Mouse (Mus musculus): Measurements from ENCODE around the gene Prim2. TPM values are rescaled to one million over a fixed set of nuclear protein-coding genes. Genes with fewer than 3 reads are reported as not detected.

Gene Prim2
- polyA plus RNA-seq, 1 experiment from 2014 or later = 15.7 TPM

DNA sequence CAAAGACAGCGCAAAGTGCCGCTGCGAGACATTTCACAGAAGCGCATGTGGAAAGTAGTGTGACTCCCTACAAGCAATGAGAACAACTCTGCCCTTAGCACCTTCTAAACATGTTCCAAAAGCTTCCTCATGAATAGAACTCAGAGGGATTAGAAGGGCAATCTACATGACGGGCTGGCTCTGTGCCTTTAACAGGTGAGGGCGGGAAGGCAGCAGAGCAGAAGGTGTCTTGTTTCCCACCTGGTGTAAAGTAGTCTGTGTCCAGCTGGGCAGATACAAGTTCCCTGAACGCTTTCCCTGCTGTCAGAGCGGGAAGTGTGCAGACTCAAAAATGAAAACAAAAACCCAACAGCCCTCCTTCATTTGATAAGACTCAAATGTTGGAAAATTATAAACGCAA is 169.5 kb downstream of the Prim2 start:
- Histone ChIP-seq H3K9ac (replicated peaks) (no peak overlapping the region), H3K9me3 (ENCODE audit: low read length) (no peaks in the 10 kb centered on the region), H3K36me3 (replicated peaks; ENCODE audit: insufficient read depth, low read length) (0 out of 2 replicates have a peak, but pooled peaks cover 2% of the 10 kb centered on the region), H3K4me3 (ENCODE audit: low read depth, low read length) (no peak overlapping the region), H3K27ac (ENCODE audit: low read depth) (no peak overlapping the region), H3K27me3 (ENCODE audit: insufficient read depth, low read length) (no peaks in the 10 kb centered on the region), H3K4me2 (ENCODE audit: low read depth, low read length) (no peak overlapping the region), H3K4me1 (ENCODE audit: insufficient read depth) (no peaks in the 10 kb centered on the region; the same call in 1 of the 2 replicates)
- no peak for ATAC-seq
- DNase-seq = no peak
- TF ChIP-seq CTCF (IDR thresholded peaks at IDR 0.05; ENCODE audit: low read depth) (no peak), EP300 (IDR thresholded peaks at IDR 0.05; ENCODE audit: low read depth) (no peak)
- WGBS (ENCODE audit: insufficient replicate concordance) = 83% methylated on average over 9 of the region's 9 CpGs

DNA sequence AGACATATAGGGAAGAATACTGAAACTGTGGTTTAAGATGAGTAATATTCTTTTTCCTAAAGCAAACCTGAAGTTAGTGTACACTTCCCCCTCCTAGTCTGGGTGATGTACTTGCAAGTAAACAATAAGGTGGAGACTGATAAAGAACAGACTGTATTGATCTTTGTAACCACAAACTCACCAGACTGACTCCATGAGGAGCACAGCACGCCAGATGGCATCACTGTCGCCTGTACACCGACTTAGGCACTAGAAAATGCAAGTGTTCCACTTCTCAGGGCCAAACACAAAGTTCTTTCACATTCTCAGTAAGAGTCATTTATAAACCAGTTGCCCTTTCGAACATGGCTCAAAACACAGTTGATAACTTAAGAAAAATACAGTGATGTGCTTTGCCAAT is 170.0 kb downstream of the Prim2 start:
- Histone ChIP-seq H3K9me3 (ENCODE audit: low read length) (no peaks in the 10 kb centered on the region), H3K4me3 (ENCODE audit: low read depth, low read length) (no peak overlapping the region), H3K27ac (ENCODE audit: low read depth) (no peak overlapping the region), H3K27me3 (ENCODE audit: insufficient read depth, low read length) (no peaks in the 10 kb centered on the region), H3K4me2 (ENCODE audit: low read depth, low read length) (no peak overlapping the region), H3K9ac (replicated peaks) (no peak overlapping the region), H3K36me3 (replicated peaks; ENCODE audit: insufficient read depth, low read length) (0 out of 2 replicates have a peak, but pooled peaks cover 2% of the 10 kb centered on the region), H3K4me1 (ENCODE audit: insufficient read depth) (no peaks in the 10 kb centered on the region; the same call in 1 of the 2 replicates)
- 50% methylated on average over 4 of the region's 4 CpGs for WGBS (ENCODE audit: insufficient replicate concordance)
- TF ChIP-seq CTCF (IDR thresholded peaks at IDR 0.05; ENCODE audit: low read depth) (no peak), EP300 (IDR thresholded peaks at IDR 0.05; ENCODE audit: low read depth) (0 out of 2 replicates have a peak, but pooled peaks have one; percentile 25)
- peak; percentile 64 for ATAC-seq
- DNase-seq = no peak

DNA sequence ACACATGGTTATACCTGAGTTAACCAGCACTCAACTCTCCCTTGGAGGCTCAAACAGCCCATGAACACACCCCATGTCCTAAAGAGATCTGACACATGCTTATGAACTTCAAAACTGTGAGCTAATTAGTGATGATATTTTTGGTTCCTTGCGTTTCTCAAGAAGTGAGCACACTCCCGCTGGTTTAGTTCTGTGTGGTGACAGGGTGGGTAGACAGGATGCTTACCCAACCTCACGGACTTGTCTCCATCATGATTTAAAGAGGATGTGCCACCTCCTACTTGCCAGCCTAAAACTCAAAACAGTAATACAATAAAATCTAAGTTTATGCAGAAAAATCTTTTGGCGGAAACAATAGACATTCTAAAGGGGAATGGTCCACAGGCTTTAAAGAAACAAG is 173.5 kb downstream of the Prim2 start:
- no peak overlapping the region for H3K4me2 ChIP-seq (ENCODE audit: low read depth, low read length)
- H3K4me3 ChIP-seq (ENCODE audit: low read depth, low read length) = no peak overlapping the region
- no peaks in the 10 kb centered on the region for H3K27me3 ChIP-seq (ENCODE audit: insufficient read depth, low read length)
- TF ChIP-seq CTCF (IDR thresholded peaks at IDR 0.05; ENCODE audit: low read depth) (no peak), EP300 (IDR thresholded peaks at IDR 0.05; ENCODE audit: low read depth) (no peak)
- no peaks in the 10 kb centered on the region for H3K36me3 ChIP-seq (replicated peaks; ENCODE audit: insufficient read depth, low read length)
- 73% methylated on average over 4 of the region's 4 CpGs for WGBS (ENCODE audit: insufficient replicate concordance)
- DNase-seq (no peak), ATAC-seq (no peak)
- H3K27ac ChIP-seq (ENCODE audit: low read depth) = no peak overlapping the region
- H3K9me3 ChIP-seq (ENCODE audit: low read length) = no peaks in the 10 kb centered on the region
- H3K9ac ChIP-seq (replicated peaks) = no peak overlapping the region
- H3K4me1 ChIP-seq (ENCODE audit: insufficient read depth) = no peaks in the 10 kb centered on the region

DNA sequence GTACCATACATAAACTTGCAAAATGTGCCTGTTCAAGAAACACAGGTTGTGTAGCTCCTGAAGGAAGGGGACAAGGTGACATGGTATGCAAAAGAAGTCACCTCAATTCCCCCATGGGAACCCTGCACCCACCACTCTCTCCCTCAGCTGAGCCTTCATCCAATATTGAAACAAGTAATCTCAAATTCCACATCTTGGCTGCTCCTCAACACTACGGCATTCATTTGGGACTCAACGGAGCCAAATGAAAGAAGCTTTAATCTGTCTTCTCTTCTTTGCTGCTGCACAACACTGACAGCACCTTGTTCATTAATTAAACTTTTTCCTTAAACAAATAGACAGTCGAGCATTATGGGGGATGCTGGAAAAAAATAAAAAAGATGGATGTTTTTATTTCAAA is 174.0 kb downstream of the Prim2 start:
- no peaks in the 10 kb centered on the region for H3K36me3 ChIP-seq (replicated peaks; ENCODE audit: insufficient read depth, low read length)
- no peak overlapping the region for H3K27ac ChIP-seq (ENCODE audit: low read depth)
- ATAC-seq (no peak), DNase-seq (no peak)
- H3K9ac ChIP-seq (replicated peaks) = no peak overlapping the region
- WGBS (ENCODE audit: insufficient replicate concordance) = 74% methylated on average over 3 of the region's 3 CpGs
- H3K27me3 ChIP-seq (ENCODE audit: insufficient read depth, low read length) = no peaks in the 10 kb centered on the region
- no peak overlapping the region for H3K4me3 ChIP-seq (ENCODE audit: low read depth, low read length)
- H3K9me3 ChIP-seq (ENCODE audit: low read length) = no peaks in the 10 kb centered on the region
- TF ChIP-seq EP300 (IDR thresholded peaks at IDR 0.05; ENCODE audit: low read depth) = no peak
- TF ChIP-seq CTCF (IDR thresholded peaks at IDR 0.05; ENCODE audit: low read depth) = no peak
- no peak overlapping the region for H3K4me2 ChIP-seq (ENCODE audit: low read depth, low read length)
- H3K4me1 ChIP-seq (ENCODE audit: insufficient read depth) = no peaks in the 10 kb centered on the region

DNA sequence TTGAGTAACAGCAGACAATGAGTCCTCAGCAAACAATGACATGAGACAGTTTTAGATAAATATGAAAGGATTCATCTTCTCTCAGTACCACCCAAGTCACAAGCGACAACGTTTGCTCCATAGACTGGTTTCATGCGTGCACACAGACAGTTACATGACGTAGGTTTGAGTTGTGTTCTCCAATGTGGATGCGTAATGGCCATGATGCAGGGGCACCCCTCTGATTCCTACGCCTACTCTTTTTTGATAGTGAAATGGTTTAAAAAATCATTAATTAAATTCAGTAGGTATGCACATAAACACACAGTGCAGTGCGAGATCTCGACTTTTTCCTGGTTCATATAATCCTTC is 174.4 kb downstream of the Prim2 start:
- no peaks in the 10 kb centered on the region for H3K36me3 ChIP-seq (replicated peaks; ENCODE audit: insufficient read depth, low read length)
- no peak overlapping the region for H3K9ac ChIP-seq (replicated peaks)
- H3K4me3 ChIP-seq (ENCODE audit: low read depth, low read length) = no peak overlapping the region
- H3K4me1 ChIP-seq (ENCODE audit: insufficient read depth) = no peaks in the 10 kb centered on the region
- TF ChIP-seq EP300 (IDR thresholded peaks at IDR 0.05; ENCODE audit: low read depth) (no peak), CTCF (IDR thresholded peaks at IDR 0.05; ENCODE audit: low read depth) (no peak)
- 87% methylated on average over 8 of the region's 8 CpGs for WGBS (ENCODE audit: insufficient replicate concordance)
- H3K27me3 ChIP-seq (ENCODE audit: insufficient read depth, low read length) = no peaks in the 10 kb centered on the region
- no peak overlapping the region for H3K4me2 ChIP-seq (ENCODE audit: low read depth, low read length)
- ATAC-seq (no peak), DNase-seq (no peak)
- H3K9me3 ChIP-seq (ENCODE audit: low read length) = no peaks in the 10 kb centered on the region
- no peak overlapping the region for H3K27ac ChIP-seq (ENCODE audit: low read depth)

DNA sequence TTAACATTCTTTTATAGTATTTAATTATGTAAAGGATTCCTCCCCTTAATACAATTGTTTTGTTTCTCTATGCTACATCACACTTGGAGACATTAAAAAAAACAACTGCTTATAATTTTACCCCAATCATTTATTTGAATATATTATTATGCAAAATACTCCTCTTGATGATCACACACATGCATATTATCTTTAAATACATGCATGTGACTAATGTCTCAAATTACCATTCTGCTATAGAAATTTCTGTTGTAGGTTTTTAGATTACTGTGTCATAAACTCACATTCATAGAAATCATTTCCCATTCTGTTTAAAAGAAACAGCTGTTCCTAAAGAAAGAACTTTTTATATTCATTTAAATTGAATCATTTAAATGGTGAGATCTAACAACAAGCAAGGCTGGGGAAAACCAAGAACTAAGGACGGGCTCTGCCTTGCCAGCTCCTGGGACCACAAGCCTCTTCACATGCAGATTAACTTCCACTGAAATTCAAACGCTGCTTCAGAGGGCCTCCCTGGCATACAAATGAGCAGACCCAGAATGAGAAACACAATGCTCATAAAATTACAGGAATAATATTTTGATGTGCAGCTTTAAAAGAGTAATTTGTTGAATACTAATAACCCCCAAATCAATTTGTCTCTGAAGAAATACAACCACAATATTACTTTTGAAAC is 174.9 kb downstream of the Prim2 start:
- no peak for ATAC-seq
- WGBS (ENCODE audit: insufficient replicate concordance) = 85% methylated on average over 2 of the region's 2 CpGs

More for the DNA sequence above, 174.9 kb downstream of the Prim2 start:
- no peak overlapping the region for H3K27ac ChIP-seq (ENCODE audit: low read depth)
- H3K4me2 ChIP-seq (ENCODE audit: low read depth, low read length) = no peak overlapping the region
- H3K27me3 ChIP-seq (ENCODE audit: insufficient read depth, low read length) = no peaks in the 10 kb centered on the region
- TF ChIP-seq EP300 (IDR thresholded peaks at IDR 0.05; ENCODE audit: low read depth) (no peak), CTCF (IDR thresholded peaks at IDR 0.05; ENCODE audit: low read depth) (no peak)
- no peak for DNase-seq
- no peaks in the 10 kb centered on the region for H3K36me3 ChIP-seq (replicated peaks; ENCODE audit: insufficient read depth, low read length)
- H3K4me3 ChIP-seq (ENCODE audit: low read depth, low read length) = no peak overlapping the region
- H3K9ac ChIP-seq (replicated peaks) = no peak overlapping the region
- H3K9me3 ChIP-seq (ENCODE audit: low read length) = no peaks in the 10 kb centered on the region
- no peaks in the 10 kb centered on the region for H3K4me1 ChIP-seq (ENCODE audit: insufficient read depth)

Measured in liver, postnatal 0 days (tissue).